Mouse (Mus musculus): ENCODE results near the gene Serpinh1.

Serpinh1 gene

DNA sequence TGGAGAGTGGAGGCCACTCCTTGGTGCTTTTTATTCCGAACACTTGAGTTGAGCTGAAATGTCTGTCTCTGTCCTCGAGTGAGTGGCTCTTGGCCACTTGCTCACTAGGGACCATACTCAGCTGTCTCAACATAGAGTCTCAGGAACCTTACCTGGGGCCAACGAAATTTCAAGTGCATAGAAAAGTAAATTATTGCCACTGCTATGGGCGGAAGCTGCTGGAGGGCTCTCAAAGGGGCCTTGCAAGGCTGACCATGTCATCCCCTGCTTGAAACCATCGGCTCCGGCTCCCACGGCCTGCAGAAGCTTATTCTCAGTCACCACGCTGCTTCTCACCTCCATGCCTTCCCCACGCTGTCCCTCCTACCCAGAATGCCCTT is 29.7 kb downstream of the Serpinh1 start:
- no peak for DNase-seq

DNA sequence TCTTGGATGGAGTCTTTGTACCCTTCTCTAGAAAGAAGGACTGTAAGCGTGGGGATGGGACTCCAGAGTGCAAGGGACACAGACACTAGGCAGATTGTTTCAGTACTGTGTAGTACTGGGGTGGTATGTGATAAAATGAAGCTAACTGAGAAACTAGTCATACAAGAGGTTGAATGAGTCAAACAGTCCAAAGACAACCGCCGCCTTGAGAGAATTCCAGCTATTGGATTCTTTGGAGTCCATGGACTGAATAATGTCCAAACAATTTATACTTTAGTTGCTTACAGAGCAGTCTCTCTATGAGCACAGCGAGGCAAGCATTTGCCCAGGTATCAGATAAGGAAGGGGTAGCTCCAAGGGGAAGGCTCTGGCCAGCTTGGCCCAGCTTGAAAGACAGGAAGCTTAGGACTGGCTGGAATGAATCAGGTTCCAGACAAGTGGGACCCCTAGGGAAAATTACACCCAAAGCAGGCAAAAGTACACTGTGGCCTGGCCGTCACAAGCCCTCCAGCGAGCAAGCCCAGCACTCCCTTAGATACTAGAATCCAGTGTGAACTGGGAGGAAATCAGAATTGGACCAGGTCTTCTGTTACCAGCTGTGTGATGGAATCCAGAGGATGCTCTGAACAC is 30.2 kb downstream of the Serpinh1 start:
- DNase-seq, result peak; percentile 97

DNA sequence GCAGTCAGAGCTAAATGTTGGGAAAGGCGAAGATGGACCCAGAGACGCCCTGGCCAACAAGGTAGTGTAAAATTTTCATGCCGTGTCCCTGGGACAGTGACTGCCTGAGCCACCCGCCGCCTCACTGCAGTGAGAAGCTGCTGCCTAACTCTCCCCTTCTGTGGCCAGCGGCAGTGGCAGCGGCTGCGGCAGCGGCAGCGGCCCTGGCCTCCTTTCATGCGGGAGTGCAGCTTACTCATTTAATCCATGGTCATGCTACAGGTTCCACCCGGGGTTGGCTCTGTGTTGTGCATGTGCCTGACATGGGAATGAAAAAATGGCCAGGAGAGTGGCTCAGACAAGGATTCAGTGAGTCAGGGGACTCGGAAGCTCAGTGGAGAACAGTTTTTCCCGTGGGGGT is 32.5 kb downstream of the Serpinh1 start:
- DNase-seq, result no peak

DNA sequence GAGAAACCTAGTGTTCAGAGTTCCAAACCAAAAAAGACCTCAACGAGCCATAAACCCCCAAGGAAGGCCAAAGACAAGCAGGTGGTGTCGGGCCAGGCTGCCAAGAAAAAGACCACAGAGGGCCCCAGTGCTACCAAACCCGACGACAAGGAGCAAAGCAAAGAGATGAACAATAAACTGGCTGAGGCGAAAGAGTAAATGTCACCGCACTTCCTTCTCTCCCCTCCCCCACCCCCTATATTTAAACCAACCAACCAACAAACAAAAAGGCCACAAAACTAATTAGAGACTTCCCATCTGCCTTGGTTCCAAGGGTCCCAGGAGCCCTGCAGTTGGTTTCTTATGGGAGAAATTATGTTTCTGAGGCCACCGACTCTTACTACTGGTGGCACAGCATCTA is 35.6 kb downstream of the Serpinh1 start:
- no peak for DNase-seq

DNA sequence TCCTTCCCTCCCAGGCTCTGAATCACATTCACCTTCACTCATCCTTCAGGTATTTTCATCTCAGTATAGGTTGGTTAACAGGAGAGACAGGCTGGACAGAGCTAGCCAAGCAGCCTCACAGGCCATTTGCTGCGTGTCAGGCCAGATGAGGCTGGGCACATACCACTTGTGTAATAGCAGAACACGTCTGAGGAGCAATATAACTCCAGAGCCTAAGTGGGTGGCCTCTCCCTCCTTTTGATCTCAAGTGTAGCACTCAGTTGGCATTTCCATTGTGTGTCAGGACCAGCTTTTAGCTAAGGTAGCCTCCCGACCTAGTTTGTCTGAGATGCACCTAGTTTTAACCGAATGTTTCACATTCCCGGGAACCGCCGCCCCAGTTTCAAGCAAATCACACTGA is 36.8 kb downstream of the Serpinh1 start:
- DNase-seq, result no peak

DNA sequence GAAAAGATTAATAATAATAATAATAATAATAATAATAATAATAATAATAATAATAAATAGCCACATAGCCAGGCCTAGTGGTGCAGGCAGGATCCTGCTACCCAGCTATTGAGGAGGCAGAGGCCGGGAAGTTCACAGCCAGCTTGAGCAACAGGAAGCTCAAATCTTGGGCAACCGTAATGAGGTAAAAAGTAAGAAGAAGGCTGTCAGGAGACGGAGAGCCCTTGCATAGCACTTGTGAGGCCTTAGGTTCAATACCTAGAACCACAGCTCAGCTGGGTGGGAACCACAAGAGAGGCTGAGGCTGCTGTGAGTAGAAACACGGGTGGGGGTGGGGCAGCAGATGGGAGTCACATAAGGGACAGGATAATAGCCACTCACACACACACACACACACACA is 38.5 kb downstream of the Serpinh1 start:
- DNase-seq, result no peak

DNA sequence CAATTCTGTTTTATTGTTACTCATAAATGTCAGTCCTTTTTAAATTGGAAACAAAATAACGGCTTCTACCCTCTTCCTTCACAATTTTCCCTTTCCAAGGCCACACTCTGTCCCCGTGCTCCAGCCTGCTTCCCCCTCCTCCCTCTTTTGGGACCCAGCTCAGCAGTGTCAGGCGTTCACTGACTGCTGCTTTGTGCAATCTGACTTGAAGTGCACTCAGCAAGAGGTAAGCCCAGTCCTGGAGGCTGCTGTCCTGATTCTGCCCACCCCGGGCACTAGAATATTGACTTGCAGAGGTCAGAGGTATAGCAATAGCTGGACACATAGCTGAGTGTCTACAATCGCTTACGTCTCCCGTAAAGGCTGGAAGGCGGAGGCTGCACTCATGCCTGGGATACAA is 39.8 kb downstream of the Serpinh1 start:
- no peak for DNase-seq

DNA sequence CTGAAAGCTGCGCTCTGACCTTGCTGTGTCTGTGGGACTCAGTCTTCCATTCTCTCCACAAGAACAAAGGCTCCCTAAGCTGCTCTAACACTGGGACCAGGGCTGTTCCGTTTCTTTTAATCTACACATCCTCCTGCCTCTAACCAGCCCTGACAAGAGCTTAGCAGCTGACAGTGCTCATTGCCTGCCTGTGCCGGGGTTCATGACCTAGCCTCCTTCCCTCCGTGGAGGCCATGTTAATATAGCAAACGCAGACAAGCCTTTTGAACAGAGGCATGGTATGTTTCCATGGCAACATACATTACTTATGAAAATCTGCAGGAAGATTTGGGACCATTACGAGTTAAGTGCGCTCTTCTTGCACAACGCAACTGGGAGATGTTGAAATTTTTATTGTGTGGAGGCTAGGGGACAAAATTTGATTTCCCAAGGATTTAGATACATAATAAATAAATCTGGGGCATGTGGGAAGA is 40.3 kb downstream of the Serpinh1 start:
- DNase-seq, result no peak

DNA sequence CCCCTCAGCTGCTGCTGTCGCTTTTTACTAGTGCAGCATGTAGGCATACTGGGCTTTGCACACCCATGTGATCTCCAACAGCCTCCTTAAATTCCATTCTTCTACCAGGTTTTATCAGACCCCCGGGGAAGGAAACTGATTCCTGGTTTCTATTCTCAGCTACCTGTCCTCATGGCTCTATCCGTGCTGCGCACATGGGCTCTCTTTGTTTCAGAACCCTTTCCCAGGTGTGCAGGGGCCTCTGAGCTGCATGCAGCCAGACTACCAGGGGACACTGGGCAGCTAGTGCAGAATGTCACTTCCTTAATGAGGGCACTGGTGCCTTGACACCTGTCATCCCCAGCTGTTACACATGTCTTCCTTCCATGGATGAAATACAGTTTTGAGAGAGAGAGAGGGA is 41.0 kb downstream of the Serpinh1 start:
- no peak for DNase-seq

DNA sequence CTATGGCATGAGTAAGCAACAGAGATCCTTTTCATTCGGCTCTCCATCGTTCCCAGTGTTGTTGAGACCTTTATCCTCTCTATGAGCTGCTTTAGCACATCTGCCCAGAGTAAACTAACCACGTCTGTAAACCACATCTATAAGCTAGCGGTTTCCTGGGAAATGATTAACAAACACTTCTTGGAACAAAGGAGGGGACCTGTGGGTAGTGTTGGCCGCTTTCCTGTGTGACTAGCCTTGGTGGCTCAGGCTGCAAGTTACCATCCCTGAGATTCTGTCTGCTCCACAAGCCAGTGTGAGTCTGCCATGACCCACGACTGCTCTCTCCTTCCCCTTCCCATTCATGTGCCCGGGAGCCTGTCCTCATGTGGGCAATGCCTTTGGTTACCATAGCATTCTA is 41.6 kb downstream of the Serpinh1 start:
- no peak for DNase-seq

DNA sequence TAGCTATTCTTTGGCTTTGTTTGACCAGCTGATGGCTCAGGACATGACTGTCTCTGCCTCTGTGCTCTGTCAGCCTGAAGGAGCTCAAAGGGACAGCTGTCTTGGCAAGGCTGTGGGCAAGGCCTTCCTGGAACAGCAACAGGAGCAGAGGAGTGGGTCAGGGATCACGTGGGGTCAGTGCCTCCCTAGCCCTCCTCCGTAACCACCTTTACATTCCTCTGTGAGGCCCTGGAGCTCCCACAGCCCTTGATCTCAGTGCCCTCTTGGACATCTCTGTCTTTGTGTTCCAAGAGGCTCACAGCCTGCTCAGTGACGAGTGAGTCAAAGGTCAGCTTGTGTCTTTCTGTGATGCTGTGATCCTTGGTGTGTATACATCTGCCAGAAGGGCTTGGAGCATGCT is 46.4 kb downstream of the Serpinh1 start:
- DNase-seq, result no peak

DNA sequence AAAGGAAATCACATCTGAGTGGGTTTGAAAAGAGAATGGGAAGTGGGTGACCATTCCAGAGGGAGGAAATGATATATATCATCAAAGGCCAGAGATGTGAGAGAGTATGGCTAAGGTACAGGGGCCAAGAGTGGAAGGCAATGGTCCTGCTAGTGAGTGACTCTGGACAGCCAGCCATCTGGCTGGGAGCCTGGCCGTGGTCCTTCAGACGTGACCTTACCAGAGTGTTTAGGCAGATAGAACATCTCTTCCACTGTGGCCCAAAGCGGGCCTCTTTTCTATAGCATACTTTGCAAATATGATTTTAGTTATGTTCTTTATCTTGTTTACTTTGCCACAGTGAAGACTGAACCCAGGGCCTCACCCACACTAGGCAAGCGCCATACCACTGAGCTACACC is 47.4 kb downstream of the Serpinh1 start:
- no peak for DNase-seq

DNA sequence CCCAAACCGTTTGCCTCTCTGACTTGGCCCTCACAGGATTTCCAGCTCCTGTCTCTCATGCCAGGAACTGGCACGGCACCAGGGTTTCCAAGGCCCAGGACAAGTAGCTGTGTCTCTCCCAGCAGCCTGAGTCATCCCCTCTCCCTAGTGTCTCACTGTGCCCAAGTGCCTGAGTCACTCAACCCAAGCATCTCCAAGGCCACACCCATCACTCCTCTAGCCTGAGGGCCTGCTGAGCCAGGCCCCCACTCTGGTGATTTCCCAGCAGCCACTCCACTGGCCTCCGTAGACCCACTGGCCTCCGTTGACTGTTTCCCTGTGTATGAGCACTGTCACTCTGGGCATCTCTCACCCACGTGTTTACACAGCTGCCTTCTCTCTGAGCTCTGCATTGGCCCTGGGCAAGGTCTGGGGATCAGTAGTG is 48.1 kb downstream of the Serpinh1 start:
- DNase-seq, result peak; percentile 98

DNA sequence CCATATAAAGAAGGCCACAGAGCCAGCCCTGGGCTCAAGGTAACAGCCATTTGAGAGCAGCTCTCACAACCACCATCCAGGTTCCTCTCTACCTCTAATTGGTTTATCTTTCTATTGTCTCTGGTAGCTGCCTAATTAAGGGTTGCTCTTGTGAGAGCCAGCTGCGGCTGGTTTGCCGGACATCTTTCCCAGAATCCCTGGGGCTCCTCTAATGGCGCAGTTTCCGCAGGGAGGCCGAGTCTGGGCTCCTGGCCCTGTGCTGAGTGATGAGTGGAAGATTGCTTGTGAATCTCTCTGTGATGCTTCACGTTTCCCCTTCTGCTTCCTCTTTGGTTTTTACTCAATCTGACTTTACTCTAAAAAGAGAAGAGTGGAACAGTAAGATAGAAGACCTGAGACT is 49.0 kb downstream of the Serpinh1 start:
- peak; percentile 90 for DNase-seq

DNA sequence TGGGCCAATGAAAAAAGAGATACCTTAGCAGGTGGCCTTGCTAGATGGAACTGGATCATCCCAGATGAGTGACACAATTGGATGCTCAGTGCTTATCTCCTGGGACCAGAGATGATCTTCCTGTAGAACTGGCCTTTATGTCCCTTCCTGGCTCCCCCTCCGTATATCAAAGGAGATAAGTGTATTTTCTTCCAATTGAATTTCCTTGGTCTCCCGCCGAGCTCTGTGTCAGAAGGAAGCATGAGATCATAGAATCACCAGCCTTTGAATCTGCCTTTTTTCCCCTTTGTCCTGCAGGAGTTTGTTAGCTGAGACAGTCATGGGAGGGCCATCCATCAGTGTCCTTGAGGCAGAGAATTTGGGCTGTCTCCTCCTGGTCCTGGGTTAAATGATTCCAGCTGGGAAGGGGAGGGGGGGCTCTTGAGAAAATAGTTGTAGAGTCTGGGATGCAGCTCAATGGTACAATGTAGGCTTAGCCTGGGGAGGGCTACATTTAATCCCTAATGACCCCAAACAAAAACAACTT is 52.3 kb downstream of the Serpinh1 start:
- no peak for DNase-seq
